Mouse (Mus musculus) intestine, postnatal 0 days (tissue): ENCODE measurements around the gene Rbm42. TPM values are rescaled to one million over a fixed set of nuclear protein-coding genes. Genes with fewer than 3 reads are reported as not detected.

ENCODE experiments used
- ATAC-seq: fragments of 200-750 bp; cut with Nextera tagmentation; 2 replicates; pipeline ENCODE4 v1.8.0; 2017; ENCODE audit warnings: mild to moderate bottlenecking, moderate TSS enrichment, moderate library complexity
- H3K27ac ChIP-seq: fragments of 300-500 bp; sonication (generic); 2 replicates; pipeline ENCODE4 v1.5.1; 2014; ENCODE audit warnings: mild to moderate bottlenecking, low read depth, low read length, moderate library complexity
- H3K27me3 ChIP-seq: fragments of 300-500 bp; sonication (generic); replicated peaks from 2 replicates; pipeline ENCODE4 v1.6.1; 2014; ENCODE audit warnings: low read length, mixed read lengths; ENCODE audit not compliant: control insufficient read depth, insufficient read depth
- H3K36me3 ChIP-seq: fragments of 300-500 bp; sonication (generic); 2 replicates; pipeline ENCODE4 v1.6.1; 2014; ENCODE audit warnings: mild to moderate bottlenecking, moderate library complexity; ENCODE audit not compliant: control insufficient read depth, insufficient read depth
- H3K4me1 ChIP-seq: fragments of 300-500 bp; sonication (generic); replicated peaks from 2 replicates; pipeline ENCODE4 v1.6.1; 2014; ENCODE audit warnings: antibody characterized with exemption, low read length, mixed read lengths; ENCODE audit not compliant: control insufficient read depth, insufficient read depth
- H3K4me2 ChIP-seq: fragments of 300-500 bp; sonication (generic); replicated peaks from 2 replicates; pipeline ENCODE4 v1.6.1; 2014; ENCODE audit warnings: low read depth, mild to moderate bottlenecking, moderate library complexity
- H3K4me3 ChIP-seq: fragments of 300-500 bp; sonication (generic); 2 replicates; pipeline ENCODE4 v1.5.1; 2014; ENCODE audit warnings: low read depth, low read length
- H3K9ac ChIP-seq: fragments of 300-500 bp; sonication (generic); 2 replicates; pipeline ENCODE4 v1.6.1; 2014; ENCODE audit warnings: mild to moderate bottlenecking, low read depth, low read length
- H3K9me3 ChIP-seq: fragments of 300-500 bp; sonication (generic); 2 replicates; pipeline ENCODE4 v1.6.1; 2016; ENCODE audit warnings: mixed run types; ENCODE audit not compliant: control insufficient read depth
- CTCF ChIP-seq: sonication (generic); IDR thresholded peaks from 2 replicates; pipeline ENCODE4 v1.5.1; 2016; ENCODE audit warnings: low read depth, mild to moderate bottlenecking, control low read depth, antibody characterized with exemption, moderate library complexity
- WGBS: fragments of 180-500 bp; shearing (Covaris S2); extraction: QIAGEN DNeasy Blood & Tissue Kit; methylation state at CpG from one replicate; pipeline ENCODE4 v1.1.7; 2014; 5-methylcytosine and 5-hydroxymethylcytosine counted together
- polyA plus RNA-seq: library from polyadenylated mRNA; unstranded; fragments of >200 nt; fragmentation: Nextera tagmentation; extraction: Ambion mirVana; gene quantifications from 2 replicates; pipeline ENCODE4 v1.2.1, GENCODE M21; 2015

Gene Rbm42
- polyA plus RNA-seq, 1 experiment from 2014 or later = 88.9 TPM

- Histone ChIP-seq H3K9me3 (no peaks in the 10 kb centered on the region), H3K4me1 (no peaks in the 10 kb centered on the region), H3K27me3 (no peaks in the 10 kb centered on the region), H3K27ac (no peak within 1 kb of the TSS), H3K36me3 (peaks cover 14% of the 10 kb centered on the region), H3K9ac (no peak within 1 kb of the TSS), H3K4me2 (no peak within 1 kb of the TSS), H3K4me3 (no peak within 1 kb of the TSS)
- no peak for ATAC-seq
- WGBS = 32% methylated on average over 8 of the region's 8 CpGs
- no peak for TF ChIP-seq CTCF
Measured at GRCm38 (mm10) chr7:30612654-30613402, 37.3 kb downstream of the Rbm42 start, which contains the start of gene Upk1a. Upk1a (minus strand) TSS chr7:30612847.

GRCm38 (mm10) chr7:30610043-30610442, 40.1 kb downstream of the Rbm42 start:
- no peak for ATAC-seq
- Histone ChIP-seq H3K4me1 (no peaks in the 10 kb centered on the region), H3K4me3 (no peak overlapping the region), H3K9ac (no peak overlapping the region), H3K27ac (no peak overlapping the region), H3K9me3 (no peaks in the 10 kb centered on the region), H3K27me3 (no peaks in the 10 kb centered on the region), H3K36me3 (no peaks in the 10 kb centered on the region; the same call in 1 of the 2 replicates), H3K4me2 (no peak overlapping the region)
- peak; percentile 23; the same call in 1 of the 2 replicates for TF ChIP-seq CTCF
- 28% methylated on average over 7 of the region's 7 CpGs for WGBS

GRCm38 (mm10) chr7:30608476-30608875, 41.6 kb downstream of the Rbm42 start:
- H3K9me3 ChIP-seq = no peaks in the 10 kb centered on the region
- no peaks in the 10 kb centered on the region for H3K27me3 ChIP-seq
- H3K9ac ChIP-seq = no peak overlapping the region
- 47% methylated on average over 16 of the region's 16 CpGs for WGBS
- no peak for TF ChIP-seq CTCF
- no peak overlapping the region for H3K27ac ChIP-seq
- no peaks in the 10 kb centered on the region for H3K36me3 ChIP-seq
- H3K4me2 ChIP-seq = no peak overlapping the region
- no peaks in the 10 kb centered on the region for H3K4me1 ChIP-seq
- ATAC-seq = no peak
- no peak overlapping the region for H3K4me3 ChIP-seq

- no peaks in the 10 kb centered on the region for H3K27me3 ChIP-seq
- no peak overlapping the region for H3K4me2 ChIP-seq
- WGBS = 27% methylated on average over 8 of the region's 8 CpGs
- no peak overlapping the region for H3K4me3 ChIP-seq
- H3K36me3 ChIP-seq = no peaks in the 10 kb centered on the region
- no peaks in the 10 kb centered on the region for H3K9me3 ChIP-seq
- TF ChIP-seq CTCF = peak; percentile 84
- 0 out of 2 replicates have a peak, but pooled peaks have one; percentile 38 for ATAC-seq
- no peak overlapping the region for H3K9ac ChIP-seq
- H3K27ac ChIP-seq = no peak overlapping the region
- no peaks in the 10 kb centered on the region for H3K4me1 ChIP-seq
Measured at GRCm38 (mm10) chr7:30607706-30608309, 42.3 kb downstream of the Rbm42 start.

- Histone ChIP-seq H3K4me1 (no peaks in the 10 kb centered on the region), H3K4me3 (no peak overlapping the region), H3K9ac (no peak overlapping the region), H3K36me3 (no peaks in the 10 kb centered on the region), H3K27me3 (no peaks in the 10 kb centered on the region), H3K27ac (no peak overlapping the region), H3K4me2 (no peak overlapping the region), H3K9me3 (no peaks in the 10 kb centered on the region)
- WGBS = 80% methylated on average over 8 of the region's 8 CpGs
- no peak for ATAC-seq
- no peak for TF ChIP-seq CTCF
Measured at GRCm38 (mm10) chr7:30604944-30605343, 45.2 kb downstream of the Rbm42 start.

GRCm38 (mm10) chr7:30604424-30604823, 45.7 kb downstream of the Rbm42 start:
- H3K4me3 ChIP-seq = no peak overlapping the region
- H3K27ac ChIP-seq = no peak overlapping the region
- H3K9me3 ChIP-seq = no peaks in the 10 kb centered on the region
- H3K4me1 ChIP-seq = no peaks in the 10 kb centered on the region
- 58% methylated on average over 8 of the region's 8 CpGs for WGBS
- no peaks in the 10 kb centered on the region for H3K36me3 ChIP-seq
- TF ChIP-seq CTCF = no peak
- no peaks in the 10 kb centered on the region for H3K27me3 ChIP-seq
- H3K4me2 ChIP-seq = no peak overlapping the region
- no peak overlapping the region for H3K9ac ChIP-seq
- ATAC-seq = no peak
